Mouse (Mus musculus) limb, embryonic 14.5 days (tissue): ENCODE results near the gene Nipal3. TPM values are rescaled to one million over a fixed set of nuclear protein-coding genes. Genes with fewer than 3 reads are reported as not detected.
A peak's percentile ranks its signal among the peaks of the same experiment; 100 is the strongest.

Experiments used
- ATAC-seq: fragments of 200-750 bp; cut with Nextera tagmentation; 2 replicates; pipeline ENCODE4 v1.8.0; 2017; ENCODE audit warnings: low read depth, moderate number of reproducible peaks, moderate TSS enrichment; ENCODE audit not compliant: low FRiP score
- DNase-seq: peaks from one replicate; pipeline ENCODE4 v3.0.0-alpha.2; 2015; ENCODE audit warnings: low spot score
- H3K27ac ChIP-seq: fragments of 300-500 bp; sonication (generic); replicated peaks from 2 replicates; pipeline ENCODE4 v1.5.1; 2014; ENCODE audit warnings: low read depth, mild to moderate bottlenecking, low read length, moderate library complexity, mixed read lengths
- H3K27me3 ChIP-seq: fragments of 300-500 bp; sonication (generic); 2 replicates; pipeline ENCODE4 v1.6.1; 2014; ENCODE audit warnings: low read length, mixed read lengths; ENCODE audit not compliant: control insufficient read depth, insufficient read depth
- H3K36me3 ChIP-seq: fragments of 300-500 bp; sonication (generic); 2 replicates; pipeline ENCODE4 v1.6.1; 2014; ENCODE audit warnings: mild to moderate bottlenecking, low read length, moderate library complexity, mixed read lengths; ENCODE audit not compliant: control insufficient read depth, insufficient read depth
- H3K4me1 ChIP-seq: fragments of 300-500 bp; sonication (generic); 2 replicates; pipeline ENCODE4 v1.6.1; 2014; ENCODE audit warnings: antibody characterized with exemption, low read length, mixed read lengths; ENCODE audit not compliant: control insufficient read depth, insufficient read depth
- H3K4me2 ChIP-seq: fragments of 300-500 bp; sonication (generic); replicated peaks from 2 replicates; pipeline ENCODE4 v1.6.1; 2014; ENCODE audit warnings: low read depth, mild to moderate bottlenecking, low read length, moderate library complexity; ENCODE audit not compliant: severe bottlenecking
- H3K4me3 ChIP-seq: fragments of 300-500 bp; sonication (generic); replicated peaks from 2 replicates; pipeline ENCODE4 v1.5.1; 2014; ENCODE audit warnings: low read length
- H3K9ac ChIP-seq: fragments of 300-500 bp; sonication (generic); 2 replicates; pipeline ENCODE4 v1.6.1; 2014; ENCODE audit warnings: mild to moderate bottlenecking, low read depth, low read length, moderate library complexity; ENCODE audit not compliant: severe bottlenecking
- H3K9me3 ChIP-seq: fragments of 300-500 bp; sonication (generic); 2 replicates; pipeline ENCODE4 v1.6.1; 2016; ENCODE audit warnings: low read length; ENCODE audit not compliant: control insufficient read depth
- POLR2A ChIP-seq: fragments of 200-500 bp; IDR thresholded peaks from 2 replicates; pipeline ENCODE4 v1.8.0; 2012; ENCODE audit warnings: inconsistent platforms, mild to moderate bottlenecking, moderate library complexity, borderline replicate concordance; ENCODE audit not compliant: insufficient read depth, insufficient read length; ENCODE audit errors: extremely low read depth
- WGBS: fragments of 180-500 bp; shearing (Covaris S2); extraction: QIAGEN DNeasy Blood & Tissue Kit; methylation state at CpG from one replicate; pipeline ENCODE4 v1.1.7; 2014; 5-methylcytosine and 5-hydroxymethylcytosine counted together
- polyA plus RNA-seq, 2 experiments: library from polyadenylated mRNA; depleted of rRNA in 1 of 2; stranded (reverse) in 1 of 2; unstranded in 1 of 2; fragments of >200 nt; fragmentation: Nextera tagmentation in 1 of 2; extraction: Ambion mirVana in 1 of 2; gene quantifications; 2 replicates each; pipeline versions ENCODE4 v1.2.1 to v1.2.3; 2012 to 2014

Gene Nipal3
- polyA plus RNA-seq, 2 experiments = 1.4 to 4.7 TPM

DNA sequence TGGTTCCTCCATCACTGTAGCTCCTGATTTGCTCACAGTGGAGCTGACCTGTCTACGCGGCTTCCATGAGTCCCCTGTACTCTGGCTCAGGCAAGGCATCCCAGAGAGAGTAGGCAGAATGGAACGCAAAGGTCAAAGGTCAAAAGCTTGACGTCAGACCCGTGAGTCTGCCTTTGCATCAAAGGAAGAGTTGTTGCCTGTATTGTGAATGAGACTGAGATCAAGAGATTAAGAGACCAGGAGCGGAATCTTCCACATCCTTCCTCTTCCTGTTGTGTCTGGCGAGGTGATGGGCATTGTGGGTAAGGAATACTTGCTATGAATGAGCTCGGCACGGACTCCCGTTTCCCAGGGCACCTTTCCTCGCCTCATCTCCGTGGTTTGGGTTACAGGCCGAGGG, 58.5 kb downstream of the Nipal3 start:
- H3K36me3 ChIP-seq = no peaks in the 10 kb centered on the region
- ATAC-seq (no peak), DNase-seq (no peak)
- no peaks in the 10 kb centered on the region for H3K27me3 ChIP-seq
- no peak overlapping the region for H3K4me3 ChIP-seq
- no peaks in the 10 kb centered on the region for H3K9me3 ChIP-seq
- 67% methylated on average over 13 of the region's 13 CpGs for WGBS
- TF ChIP-seq POLR2A = no peak
- H3K27ac ChIP-seq = no peak overlapping the region
- H3K4me2 ChIP-seq = no peak overlapping the region
- H3K4me1 ChIP-seq = peaks cover 8% of the 10 kb centered on the region; the same call in 1 of the 2 replicates
- no peak overlapping the region for H3K9ac ChIP-seq

DNA sequence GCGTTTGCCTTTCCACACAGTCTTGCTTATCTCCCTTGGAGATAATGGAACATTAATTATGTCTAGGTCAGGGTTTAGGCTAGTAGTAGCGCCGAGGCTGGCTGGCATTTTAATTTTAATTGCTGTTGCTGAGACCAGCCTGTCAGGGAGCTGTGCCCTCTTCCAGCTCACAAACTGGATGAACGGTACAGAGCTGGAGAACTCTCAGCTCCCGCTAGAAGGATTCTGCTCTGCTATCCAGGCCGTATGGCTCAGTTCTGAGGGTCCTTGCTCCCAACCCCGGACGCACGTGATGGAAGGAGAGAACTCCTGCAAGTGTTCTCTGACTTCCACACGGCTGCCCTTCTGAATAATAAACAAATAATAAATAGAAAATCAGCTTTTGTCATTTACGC, 60.4 kb downstream of the Nipal3 start:
- H3K36me3 ChIP-seq = no peaks in the 10 kb centered on the region
- no peak overlapping the region for H3K27ac ChIP-seq
- TF ChIP-seq POLR2A = no peak
- H3K4me1 ChIP-seq = peaks cover 8% of the 10 kb centered on the region; the same call in 1 of the 2 replicates
- DNase-seq (no peak), ATAC-seq (no peak)
- H3K4me2 ChIP-seq = peak overlapping the region; percentile 93
- H3K4me3 ChIP-seq = peak overlapping the region; percentile 79
- H3K9ac ChIP-seq = peak overlapping the region; percentile 76
- no peaks in the 10 kb centered on the region for H3K9me3 ChIP-seq
- 21% methylated on average over 11 of the region's 11 CpGs for WGBS
- no peaks in the 10 kb centered on the region for H3K27me3 ChIP-seq

GRCm38 (mm10) chr4:135433443-135434394, 61.1 kb downstream of the Nipal3 start, which contains the start of gene Rcan3:
Rcan3 (minus strand) TSS chr4:135433853.
- Histone ChIP-seq H3K27ac (no peak within 1 kb of the TSS), H3K4me2 (peak within 1 kb of the TSS; percentile 93), H3K9ac (peak within 1 kb of the TSS; percentile 76), H3K27me3 (no peaks in the 10 kb centered on the region), H3K9me3 (no peaks in the 10 kb centered on the region), H3K36me3 (no peaks in the 10 kb centered on the region), H3K4me1 (0 out of 2 replicates have a peak, but pooled peaks cover 6% of the 10 kb centered on the region), H3K4me3 (peak within 1 kb of the TSS; percentile 79)
- ATAC-seq (peak; percentile 87), DNase-seq (peak; percentile 82)
- TF ChIP-seq POLR2A = 0 out of 2 replicates have a peak, but pooled peaks have one; percentile 24
- under 1% methylated on average over 50 of the region's 79 CpGs for WGBS

DNA sequence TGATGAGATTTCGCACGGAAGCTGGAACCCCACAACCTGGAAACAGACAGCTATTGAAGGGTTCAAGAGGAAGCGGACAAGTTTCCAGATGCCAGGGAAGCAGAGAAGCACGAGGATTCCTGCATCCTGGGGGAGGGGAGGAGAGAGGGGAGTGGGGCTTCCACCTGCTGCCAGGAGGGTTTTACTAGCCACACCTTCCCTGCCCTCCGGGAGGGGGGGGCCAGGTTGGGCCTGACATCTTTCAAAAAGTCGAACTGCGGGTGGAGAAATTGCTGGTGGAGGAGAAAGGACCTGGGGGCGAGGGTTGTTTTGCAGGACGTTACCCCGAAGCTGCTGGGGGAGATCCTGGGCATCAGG, 61.8 kb downstream of the Nipal3 start:
- Histone ChIP-seq H3K27me3 (no peaks in the 10 kb centered on the region), H3K4me1 (0 out of 2 replicates have a peak, but pooled peaks cover 6% of the 10 kb centered on the region), H3K4me3 (peak overlapping the region; percentile 79), H3K9me3 (no peaks in the 10 kb centered on the region), H3K36me3 (no peaks in the 10 kb centered on the region), H3K4me2 (peak overlapping the region; percentile 93), H3K27ac (no peak overlapping the region), H3K9ac (peak overlapping the region; percentile 76)
- no peak for DNase-seq
- no peak for ATAC-seq
- TF ChIP-seq POLR2A = no peak
- WGBS = 8% methylated on average over 9 of the region's 10 CpGs

GRCm38 (mm10) chr4:135429990-135430760, 64.7 kb downstream of the Nipal3 start:
- WGBS = 77% methylated on average over 8 of the region's 8 CpGs
- no peak overlapping the region for H3K4me3 ChIP-seq
- no peak for ATAC-seq

More at GRCm38 (mm10) chr4:135429990-135430760, 64.7 kb downstream of the Nipal3 start:
- no peak overlapping the region for H3K27ac ChIP-seq
- H3K4me1 ChIP-seq = 0 out of 2 replicates have a peak, but pooled peaks cover 6% of the 10 kb centered on the region
- no peak for DNase-seq
- no peaks in the 10 kb centered on the region for H3K27me3 ChIP-seq
- no peak for TF ChIP-seq POLR2A
- no peaks in the 10 kb centered on the region for H3K9me3 ChIP-seq
- H3K9ac ChIP-seq = no peak overlapping the region
- H3K36me3 ChIP-seq = no peaks in the 10 kb centered on the region; the same call in 1 of the 2 replicates
- no peak overlapping the region for H3K4me2 ChIP-seq
